ENCODE assay signal across 25 mouse cellular contexts in the genomic region with DNA sequence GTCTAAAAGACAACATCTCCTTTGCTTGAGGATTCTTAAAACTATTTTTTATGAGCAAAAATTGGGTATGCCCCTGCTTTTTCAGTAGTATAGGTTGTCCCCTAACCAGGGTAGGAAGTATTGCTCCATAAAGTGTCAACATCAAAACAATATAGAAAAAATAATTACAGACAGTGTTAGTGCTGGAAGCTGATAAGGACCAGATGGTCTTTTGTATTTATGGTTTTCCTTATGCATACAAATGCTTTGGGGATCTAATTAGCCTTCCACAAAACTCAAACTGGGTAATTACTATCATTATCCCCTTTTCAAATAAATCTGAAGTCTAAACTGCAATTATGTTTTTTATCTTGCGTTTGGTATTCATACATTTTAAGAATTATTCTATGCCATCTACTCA.
DNase-seq lines count a peak whose midpoint lies in the region; ATAC-seq and TF ChIP-seq lines count a peak whose summit lies in the region.
"Had no signal": no experiment of that assay in that cellular context is flagged by ENCODE, and none has a peak within 500 bp of the region (broad histone marks: within the 10 kb centered on the region; RNA-seq: fewer than 3 reads in every experiment).

No protein-coding gene starts in this region.

- no peak overlapping the region for H3K9ac ChIP-seq in forebrain, embryonic 12.5 days
- no peak overlapping the region for H3K9ac ChIP-seq in forebrain, embryonic 11.5 days (ENCODE audit: low read length)
- no peak overlapping the region for H3K9ac ChIP-seq in forebrain, embryonic 15.5 days (replicated peaks)
- no peak overlapping the region for H3K9ac ChIP-seq in forebrain, postnatal 0 days
- H3K9ac ChIP-seq: embryonic facial prominence, embryonic 13.5 days; embryonic facial prominence, embryonic 15.5 days had no signal

- WGBS in forebrain, embryonic 12.5 days, result 57% methylated on average over 1 of the region's 1 CpGs
- 81% methylated on average over 1 of the region's 1 CpGs for WGBS in forebrain, embryonic 11.5 days
- WGBS in forebrain, embryonic 15.5 days, result 36% methylated on average over 1 of the region's 1 CpGs
- WGBS in forebrain, postnatal 0 days, result 45% methylated on average over 1 of the region's 1 CpGs

- H3K4me1 ChIP-seq in forebrain, embryonic 12.5 days, result no peaks in the 10 kb centered on the region
- H3K4me1 ChIP-seq in forebrain, embryonic 11.5 days (replicated peaks; ENCODE audit: control insufficient read depth, insufficient read depth, low read length), result no peaks in the 10 kb centered on the region
- peaks cover 7% of the 10 kb centered on the region; the same call in 1 of the 2 replicates for H3K4me1 ChIP-seq in forebrain, embryonic 15.5 days
- no peaks in the 10 kb centered on the region for H3K4me1 ChIP-seq in forebrain, postnatal 0 days (ENCODE audit: insufficient read depth)
- H3K4me1 ChIP-seq: embryonic facial prominence, embryonic 13.5 days; embryonic facial prominence, embryonic 15.5 days had no signal

- no peaks in the 10 kb centered on the region for H3K36me3 ChIP-seq in forebrain, embryonic 12.5 days (replicated peaks)
- H3K36me3 ChIP-seq in forebrain, embryonic 11.5 days (ENCODE audit: control insufficient read depth, insufficient read depth, low read length), result no peaks in the 10 kb centered on the region
- no peaks in the 10 kb centered on the region for H3K36me3 ChIP-seq in forebrain, embryonic 15.5 days
- H3K36me3 ChIP-seq in forebrain, postnatal 0 days (ENCODE audit: insufficient read depth), result no peaks in the 10 kb centered on the region
- H3K36me3 ChIP-seq: embryonic facial prominence, embryonic 13.5 days; embryonic facial prominence, embryonic 15.5 days; G1E had no signal

- no peak for TF ChIP-seq CTCF in brain, embryonic 14.5 days (IDR thresholded peaks at IDR 0.05; ENCODE audit: borderline replicate concordance, extremely low read depth, insufficient read depth, insufficient read length)
- TF ChIP-seq CTCF in forebrain, postnatal 0 days (IDR thresholded peaks at IDR 0.05; ENCODE audit: low read depth), result no peak

- no peak for TF ChIP-seq POLR2A in brain, embryonic 14.5 days (IDR thresholded peaks at IDR 0.05; ENCODE audit: borderline replicate concordance, extremely low read depth, insufficient read depth, insufficient read length, poor library complexity, severe bottlenecking)

- no peaks in the 10 kb centered on the region for H3K9me3 ChIP-seq in forebrain, embryonic 12.5 days
- H3K9me3 ChIP-seq in forebrain, embryonic 11.5 days (ENCODE audit: control insufficient read depth, low read length), result no peaks in the 10 kb centered on the region
- no peaks in the 10 kb centered on the region for H3K9me3 ChIP-seq in forebrain, embryonic 15.5 days
- no peaks in the 10 kb centered on the region for H3K9me3 ChIP-seq in forebrain, postnatal 0 days (ENCODE audit: low read length)
- H3K9me3 ChIP-seq: embryonic facial prominence, embryonic 13.5 days; embryonic facial prominence, embryonic 15.5 days; G1E had no signal

- H3K4me2 ChIP-seq in forebrain, embryonic 12.5 days, result no peak overlapping the region
- H3K4me2 ChIP-seq in forebrain, embryonic 11.5 days (ENCODE audit: low read depth, low read length, severe bottlenecking), result no peak overlapping the region
- no peak overlapping the region for H3K4me2 ChIP-seq in forebrain, embryonic 15.5 days (replicated peaks)
- no peak overlapping the region for H3K4me2 ChIP-seq in forebrain, postnatal 0 days (ENCODE audit: low read depth)
- H3K4me2 ChIP-seq: embryonic facial prominence, embryonic 13.5 days; embryonic facial prominence, embryonic 15.5 days had no signal

- H3K27me3 ChIP-seq in forebrain, embryonic 12.5 days, result no peaks in the 10 kb centered on the region
- no peaks in the 10 kb centered on the region for H3K27me3 ChIP-seq in forebrain, embryonic 11.5 days (ENCODE audit: control insufficient read depth, insufficient read depth, low read length)
- H3K27me3 ChIP-seq in forebrain, embryonic 15.5 days, result no peaks in the 10 kb centered on the region
- no peaks in the 10 kb centered on the region for H3K27me3 ChIP-seq in forebrain, postnatal 0 days (ENCODE audit: insufficient read depth, low read length)
- H3K27me3 ChIP-seq: CH12.LX; embryonic facial prominence, embryonic 13.5 days; embryonic facial prominence, embryonic 15.5 days had no signal

- no peak overlapping the region for H3K4me3 ChIP-seq in forebrain, embryonic 12.5 days (replicated peaks)
- H3K4me3 ChIP-seq in forebrain, embryonic 11.5 days (ENCODE audit: low read depth, low read length), result no peak overlapping the region
- no peak overlapping the region for H3K4me3 ChIP-seq in forebrain, embryonic 15.5 days
- H3K4me3 ChIP-seq in forebrain, postnatal 0 days (ENCODE audit: low read depth, low read length), result no peak overlapping the region
- H3K4me3 ChIP-seq: embryonic facial prominence, embryonic 13.5 days; embryonic facial prominence, embryonic 15.5 days; erythroblast, embryonic 14.5 days had no signal

- no peak for DNase-seq in forebrain, embryonic 11.5 days (ENCODE audit: low spot score)
- peak; percentile 69 for DNase-seq in brain, embryonic 14.5 days (ENCODE audit: low read depth)
- DNase-seq in forebrain, postnatal 0 days, result no peak
- no peak for DNase-seq in layer of hippocampus, adult 8-10 months (ENCODE audit: low spot score in 2 of 2)
- no peak for DNase-seq in cerebellum, postnatal 10 days
- DNase-seq: adrenal gland, adult 8-10 months; adrenal gland, postnatal 14 days; adrenal gland, postnatal 36 days; B cell, adult 2 months; cerebellum, adult 11-12 months; cerebellum, adult 2 months; cerebellum, adult 9-10 months; cerebellum, postnatal 14 days; cerebellum, postnatal 36 days; embryo, embryonic 11 days had no signal

- ATAC-seq in forebrain, embryonic 12.5 days (ENCODE audit: low FRiP score), result peak; percentile 65; the same call in 1 of the 2 replicates
- ATAC-seq in forebrain, embryonic 11.5 days (replicated peaks; ENCODE audit: low FRiP score), result no peak
- ATAC-seq in forebrain, embryonic 15.5 days (replicated peaks), result peak; percentile 67
- 0 out of 2 replicates have a peak, but pooled peaks have one; percentile 10 for ATAC-seq in forebrain, postnatal 0 days
- ATAC-seq: activated CD4-positive, CD25-positive, alpha-beta regulatory T cell, adult 4 months; CD4-positive, CD25-positive, alpha-beta regulatory T cell, adult 4 months; Patski had no signal

- no peak overlapping the region for H3K27ac ChIP-seq in forebrain, embryonic 12.5 days
- no peak overlapping the region for H3K27ac ChIP-seq in forebrain, embryonic 11.5 days (ENCODE audit: low read depth, low read length)
- no peak overlapping the region for H3K27ac ChIP-seq in forebrain, embryonic 15.5 days (replicated peaks)
- no peak overlapping the region for H3K27ac ChIP-seq in forebrain, postnatal 0 days (ENCODE audit: low read depth, low read length)
- H3K27ac ChIP-seq: embryonic facial prominence, embryonic 13.5 days; embryonic facial prominence, embryonic 15.5 days had no signal
